Mouse (Mus musculus) midbrain, embryonic 15.5 days (tissue): ENCODE measurements at regions not wholly inside any gene's neighbourhood (a gene's known extent, or its start where the extent isn't known, plus 50 kb on each side); places are given as distances from the start of the nearest gene placed in this dataset.

Experiments
- ATAC-seq: fragments of 200-750 bp; cut with Nextera tagmentation; replicated peaks from 2 replicates; pipeline ENCODE4 v1.8.0; 2017; ENCODE audit warnings: moderate TSS enrichment
- H3K27ac ChIP-seq: fragments of 300-500 bp; sonication (generic); 2 replicates; pipeline ENCODE4 v1.5.1; 2015; ENCODE audit warnings: mild to moderate bottlenecking, inconsistent platforms
- H3K27me3 ChIP-seq: fragments of 300-500 bp; sonication (generic); replicated peaks from 2 replicates; pipeline ENCODE4 v1.6.1; 2015; ENCODE audit warnings: inconsistent platforms
- H3K36me3 ChIP-seq: fragments of 300-500 bp; sonication (generic); replicated peaks from 2 replicates; pipeline ENCODE4 v1.6.1; 2015; ENCODE audit warnings: inconsistent platforms
- H3K4me1 ChIP-seq: fragments of 300-500 bp; sonication (generic); 2 replicates; pipeline ENCODE4 v1.6.1; 2015; ENCODE audit warnings: inconsistent platforms
- H3K4me2 ChIP-seq: fragments of 300-500 bp; sonication (generic); 2 replicates; pipeline ENCODE4 v1.6.1; 2015; ENCODE audit warnings: inconsistent platforms, mild to moderate bottlenecking, moderate library complexity
- H3K4me3 ChIP-seq: fragments of 300-500 bp; sonication (generic); 2 replicates; pipeline ENCODE4 v1.5.1; 2015; ENCODE audit warnings: mild to moderate bottlenecking, inconsistent platforms
- H3K9ac ChIP-seq: fragments of 300-500 bp; sonication (generic); 2 replicates; pipeline ENCODE4 v1.6.1; 2015; ENCODE audit warnings: mild to moderate bottlenecking, inconsistent platforms
- H3K9me3 ChIP-seq: fragments of 300-500 bp; sonication (generic); 2 replicates; pipeline ENCODE4 v1.6.1; 2016; ENCODE audit warnings: inconsistent platforms
- WGBS: fragments of 180-500 bp; shearing (Covaris S2); methylation state at CpG from one replicate; pipeline ENCODE4 v1.1.7; 2015; ENCODE audit warnings: mixed read lengths; 5-methylcytosine and 5-hydroxymethylcytosine counted together

DNA sequence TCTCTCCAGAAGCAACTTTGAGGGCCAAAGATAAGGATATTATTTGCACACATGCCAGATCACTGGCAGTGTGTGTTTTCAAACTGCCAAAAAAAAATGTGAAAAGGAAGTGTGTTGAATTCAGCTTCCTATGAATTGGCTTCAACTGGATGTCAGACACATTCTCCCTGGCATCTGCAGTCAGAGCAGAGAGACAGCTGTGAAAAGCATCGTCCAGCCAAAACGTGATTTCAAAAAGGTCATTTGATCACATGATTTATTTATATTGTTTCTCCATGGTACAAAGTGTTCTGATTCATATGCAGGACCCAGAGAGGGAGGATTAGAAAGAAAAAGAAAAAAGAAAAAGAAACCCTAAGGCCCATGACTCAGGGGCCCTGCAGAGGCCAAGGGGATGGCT is 207.2 kb upstream of the Adamts9 start:
- Histone ChIP-seq H3K27ac (no peak overlapping the region), H3K9me3 (no peaks in the 10 kb centered on the region), H3K4me3 (no peak overlapping the region), H3K4me1 (no peaks in the 10 kb centered on the region), H3K36me3 (no peaks in the 10 kb centered on the region), H3K9ac (no peak overlapping the region), H3K27me3 (no peaks in the 10 kb centered on the region), H3K4me2 (no peak overlapping the region)
- WGBS: 21% methylated on average over 2 of the region's 2 CpGs
- ATAC-seq: no peak

DNA sequence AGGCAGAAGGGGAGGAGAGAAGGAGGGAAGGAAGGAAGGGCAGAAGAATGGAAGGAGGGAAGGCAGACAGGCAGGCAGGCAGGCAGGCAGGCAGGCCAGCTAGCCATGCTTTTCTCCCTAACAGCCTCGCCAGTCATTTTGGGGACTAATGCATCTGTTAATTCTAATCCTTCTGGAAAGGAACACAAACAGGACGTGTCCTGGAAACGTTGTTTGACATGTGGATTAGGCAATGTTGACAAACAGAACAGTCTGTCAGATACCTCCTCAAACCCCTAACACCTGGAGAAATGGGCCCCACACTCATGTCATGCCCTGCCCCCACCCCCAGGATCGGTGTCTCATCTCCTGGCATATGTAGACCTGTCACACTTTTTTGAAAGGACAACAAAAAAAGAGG is 206.7 kb upstream of the Adamts9 start:
- Histone ChIP-seq H3K4me2 (no peak overlapping the region), H3K27me3 (no peaks in the 10 kb centered on the region), H3K36me3 (no peaks in the 10 kb centered on the region), H3K9ac (no peak overlapping the region), H3K4me3 (no peak overlapping the region), H3K27ac (no peak overlapping the region), H3K4me1 (no peaks in the 10 kb centered on the region), H3K9me3 (no peaks in the 10 kb centered on the region)
- 50% methylated on average over 4 of the region's 4 CpGs for WGBS
- ATAC-seq: no peak

GRCm38 (mm10) chr6:93140331-93140731 is 197.0 kb upstream of the Adamts9 start:
- no peak overlapping the region for H3K4me2 ChIP-seq
- H3K9me3 ChIP-seq: no peaks in the 10 kb centered on the region
- no peak for ATAC-seq
- WGBS: 47% methylated on average over 4 of the region's 4 CpGs
- H3K4me3 ChIP-seq: no peak overlapping the region
- no peaks in the 10 kb centered on the region for H3K36me3 ChIP-seq
- no peak overlapping the region for H3K9ac ChIP-seq
- H3K27me3 ChIP-seq: no peaks in the 10 kb centered on the region
- H3K4me1 ChIP-seq: no peaks in the 10 kb centered on the region
- H3K27ac ChIP-seq: no peak overlapping the region

DNA sequence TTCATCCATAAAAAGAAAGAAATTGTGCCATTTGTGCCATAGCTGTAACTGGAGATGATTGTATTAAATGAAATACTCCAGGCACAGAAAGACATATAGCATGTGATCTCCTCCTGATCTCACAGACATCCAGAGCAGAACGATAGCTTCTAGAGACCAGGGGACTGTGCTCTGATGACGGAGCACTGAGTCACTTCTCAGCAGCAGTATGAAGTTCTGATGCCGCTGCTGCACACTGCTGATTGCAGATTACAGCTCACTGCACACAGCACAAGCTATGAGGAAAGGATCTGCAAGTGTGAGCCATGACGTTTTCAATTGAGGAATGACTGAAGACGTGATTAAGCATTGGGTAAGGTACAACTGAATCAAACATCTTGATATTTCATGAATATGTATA is 190.6 kb upstream of the Adamts9 start:
- no peaks in the 10 kb centered on the region for H3K27me3 ChIP-seq
- H3K4me2 ChIP-seq: no peak overlapping the region
- 73% methylated on average over 5 of the region's 5 CpGs for WGBS
- no peak overlapping the region for H3K27ac ChIP-seq
- no peaks in the 10 kb centered on the region for H3K9me3 ChIP-seq
- no peaks in the 10 kb centered on the region for H3K4me1 ChIP-seq
- no peak overlapping the region for H3K4me3 ChIP-seq
- H3K36me3 ChIP-seq: no peaks in the 10 kb centered on the region
- ATAC-seq: no peak
- H3K9ac ChIP-seq: no peak overlapping the region

GRCm38 (mm10) chr6:93130946-93131685 is 187.8 kb upstream of the Adamts9 start:
- no peaks in the 10 kb centered on the region for H3K4me1 ChIP-seq
- H3K9me3 ChIP-seq: no peaks in the 10 kb centered on the region
- H3K4me3 ChIP-seq: no peak overlapping the region
- WGBS: 32% methylated on average over 4 of the region's 4 CpGs
- H3K36me3 ChIP-seq: no peaks in the 10 kb centered on the region
- no peak overlapping the region for H3K9ac ChIP-seq
- no peaks in the 10 kb centered on the region for H3K27me3 ChIP-seq
- no peak overlapping the region for H3K27ac ChIP-seq
- H3K4me2 ChIP-seq: no peak overlapping the region
- ATAC-seq: no peak

DNA sequence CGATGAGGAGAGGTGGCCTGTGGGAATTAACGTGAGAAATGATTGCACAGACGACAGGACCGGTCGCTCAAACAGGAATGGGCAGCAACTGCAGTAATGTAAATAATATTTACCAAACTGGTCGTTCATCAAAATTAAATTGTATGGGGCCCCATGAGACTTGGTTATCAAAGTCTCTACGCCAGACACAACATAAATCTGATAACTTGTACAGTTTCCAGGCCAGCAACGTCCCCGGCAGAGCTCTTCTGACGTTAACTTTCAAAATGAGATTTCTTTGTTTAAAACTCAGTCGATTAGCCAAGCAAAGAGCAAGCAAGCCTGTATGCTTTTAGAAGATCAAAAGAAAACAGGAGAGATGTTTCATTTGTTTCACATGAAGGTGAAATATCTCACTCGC is 176.2 kb upstream of the Adamts9 start:
- no peaks in the 10 kb centered on the region; the same call in 1 of the 2 replicates for H3K4me1 ChIP-seq
- H3K4me3 ChIP-seq: no peak overlapping the region
- no peak overlapping the region for H3K4me2 ChIP-seq
- no peaks in the 10 kb centered on the region for H3K27me3 ChIP-seq
- ATAC-seq: no peak
- H3K36me3 ChIP-seq: no peaks in the 10 kb centered on the region
- H3K9me3 ChIP-seq: no peaks in the 10 kb centered on the region
- WGBS: 82% methylated on average over 12 of the region's 12 CpGs
- no peak overlapping the region for H3K9ac ChIP-seq
- H3K27ac ChIP-seq: no peak overlapping the region

DNA sequence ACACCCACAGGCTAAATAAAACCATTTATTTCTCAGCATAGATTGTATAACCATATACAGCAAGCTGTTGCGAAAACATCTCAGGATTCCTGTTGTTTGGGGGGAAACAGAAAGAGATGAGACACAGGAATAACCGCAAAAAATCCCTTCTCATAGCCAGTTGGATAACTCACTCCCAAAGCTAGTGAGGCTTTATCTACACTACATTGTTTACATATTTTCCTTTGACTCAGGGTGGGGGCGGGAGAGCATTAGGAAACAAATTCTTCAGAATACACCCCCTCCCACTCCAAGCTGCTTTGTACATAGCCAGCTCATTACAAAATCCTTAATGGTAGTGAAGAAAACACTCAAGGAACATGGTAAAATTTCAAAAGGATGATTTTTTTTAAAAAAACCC is 170.1 kb upstream of the Adamts9 start:
- Histone ChIP-seq H3K4me2 (no peak overlapping the region), H3K36me3 (no peaks in the 10 kb centered on the region), H3K9ac (no peak overlapping the region), H3K4me1 (no peaks in the 10 kb centered on the region), H3K9me3 (no peaks in the 10 kb centered on the region), H3K27me3 (no peaks in the 10 kb centered on the region), H3K27ac (no peak overlapping the region), H3K4me3 (no peak overlapping the region)
- no peak for ATAC-seq
- WGBS: 87% methylated on average over 3 of the region's 3 CpGs

- no peaks in the 10 kb centered on the region for H3K27me3 ChIP-seq
- H3K4me1 ChIP-seq: no peaks in the 10 kb centered on the region
- no peak for ATAC-seq
- H3K9me3 ChIP-seq: no peaks in the 10 kb centered on the region
- no peak overlapping the region for H3K4me3 ChIP-seq
- no peaks in the 10 kb centered on the region for H3K36me3 ChIP-seq
- H3K9ac ChIP-seq: no peak overlapping the region
- no peak overlapping the region for H3K4me2 ChIP-seq
- 11% methylated on average over 5 of the region's 5 CpGs for WGBS
- H3K27ac ChIP-seq: no peak overlapping the region
Observed at GRCm38 (mm10) chr6:93094730-93095360, 151.6 kb upstream of the Adamts9 start.

GRCm38 (mm10) chr6:93093770-93094169 is 150.5 kb upstream of the Adamts9 start:
- H3K36me3 ChIP-seq: no peaks in the 10 kb centered on the region
- 59% methylated on average over 2 of the region's 2 CpGs for WGBS
- no peaks in the 10 kb centered on the region for H3K9me3 ChIP-seq
- H3K27me3 ChIP-seq: no peaks in the 10 kb centered on the region
- H3K4me1 ChIP-seq: no peaks in the 10 kb centered on the region
- H3K9ac ChIP-seq: no peak overlapping the region
- no peak overlapping the region for H3K27ac ChIP-seq
- ATAC-seq: no peak
- H3K4me2 ChIP-seq: no peak overlapping the region
- no peak overlapping the region for H3K4me3 ChIP-seq

GRCm38 (mm10) chr6:93087329-93087728 is 144.0 kb upstream of the Adamts9 start:
- no peak for ATAC-seq
- 89% methylated on average over 2 of the region's 2 CpGs for WGBS
- H3K27ac ChIP-seq: no peak overlapping the region
- H3K4me3 ChIP-seq: no peak overlapping the region
- H3K27me3 ChIP-seq: no peaks in the 10 kb centered on the region
- H3K9me3 ChIP-seq: no peaks in the 10 kb centered on the region
- H3K4me1 ChIP-seq: no peaks in the 10 kb centered on the region
- no peak overlapping the region for H3K4me2 ChIP-seq
- no peaks in the 10 kb centered on the region for H3K36me3 ChIP-seq
- no peak overlapping the region for H3K9ac ChIP-seq

DNA sequence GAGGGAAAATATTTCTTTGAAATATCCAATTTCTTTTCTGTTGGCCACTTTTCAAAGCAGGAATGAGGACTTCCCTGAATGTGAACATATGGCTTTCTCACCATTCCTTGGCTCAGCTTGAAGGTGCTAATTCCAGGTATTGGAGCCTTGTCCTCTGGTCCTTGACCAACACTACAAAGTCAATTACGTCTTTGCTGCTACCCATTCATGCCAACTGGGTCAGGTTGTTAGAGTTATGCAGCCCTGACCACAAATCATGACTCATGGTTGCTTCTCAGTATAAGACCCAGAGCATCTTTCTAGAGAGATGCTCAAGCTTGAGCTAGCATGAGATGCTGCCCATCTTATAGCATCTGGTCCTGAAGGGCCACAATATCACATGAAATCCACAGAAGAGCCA is 141.0 kb upstream of the Adamts9 start:
- ATAC-seq: no peak
- no peaks in the 10 kb centered on the region for H3K4me1 ChIP-seq
- 90% methylated on average over 1 of the region's 1 CpGs for WGBS

GRCm38 (mm10) chr6:93083716-93084115 is 140.4 kb upstream of the Adamts9 start:
- no peaks in the 10 kb centered on the region for H3K9me3 ChIP-seq
- no peak overlapping the region for H3K4me3 ChIP-seq
- no peak overlapping the region for H3K27ac ChIP-seq
- H3K27me3 ChIP-seq: no peaks in the 10 kb centered on the region
- H3K9ac ChIP-seq: no peak overlapping the region
- no peak overlapping the region for H3K4me2 ChIP-seq
- no peak for ATAC-seq
- no peaks in the 10 kb centered on the region for H3K4me1 ChIP-seq
- H3K36me3 ChIP-seq: no peaks in the 10 kb centered on the region
- WGBS: 91% methylated on average over 6 of the region's 6 CpGs

More for the DNA sequence above, 141.0 kb upstream of the Adamts9 start:
- Histone ChIP-seq H3K4me3 (no peak overlapping the region), H3K4me2 (no peak overlapping the region), H3K9ac (no peak overlapping the region), H3K27me3 (no peaks in the 10 kb centered on the region), H3K36me3 (no peaks in the 10 kb centered on the region), H3K27ac (no peak overlapping the region), H3K9me3 (no peaks in the 10 kb centered on the region)

GRCm38 (mm10) chr6:93082205-93082604 is 138.9 kb upstream of the Adamts9 start:
- Histone ChIP-seq H3K9me3 (no peaks in the 10 kb centered on the region), H3K4me2 (no peak overlapping the region), H3K27ac (no peak overlapping the region), H3K27me3 (no peaks in the 10 kb centered on the region), H3K9ac (no peak overlapping the region), H3K4me3 (no peak overlapping the region), H3K4me1 (no peaks in the 10 kb centered on the region), H3K36me3 (no peaks in the 10 kb centered on the region)
- ATAC-seq: no peak
- 77% methylated on average over 4 of the region's 4 CpGs for WGBS
